Mouse (Mus musculus): ENCODE results near the gene Rcbtb1. TPM values are rescaled to one million over a fixed set of nuclear protein-coding genes. Genes with fewer than 3 reads are reported as not detected.

Rcbtb1 gene
- 1 to 10 TPM; 8.5 to 10.0 TPM for total RNA-seq (2023)

DNA sequence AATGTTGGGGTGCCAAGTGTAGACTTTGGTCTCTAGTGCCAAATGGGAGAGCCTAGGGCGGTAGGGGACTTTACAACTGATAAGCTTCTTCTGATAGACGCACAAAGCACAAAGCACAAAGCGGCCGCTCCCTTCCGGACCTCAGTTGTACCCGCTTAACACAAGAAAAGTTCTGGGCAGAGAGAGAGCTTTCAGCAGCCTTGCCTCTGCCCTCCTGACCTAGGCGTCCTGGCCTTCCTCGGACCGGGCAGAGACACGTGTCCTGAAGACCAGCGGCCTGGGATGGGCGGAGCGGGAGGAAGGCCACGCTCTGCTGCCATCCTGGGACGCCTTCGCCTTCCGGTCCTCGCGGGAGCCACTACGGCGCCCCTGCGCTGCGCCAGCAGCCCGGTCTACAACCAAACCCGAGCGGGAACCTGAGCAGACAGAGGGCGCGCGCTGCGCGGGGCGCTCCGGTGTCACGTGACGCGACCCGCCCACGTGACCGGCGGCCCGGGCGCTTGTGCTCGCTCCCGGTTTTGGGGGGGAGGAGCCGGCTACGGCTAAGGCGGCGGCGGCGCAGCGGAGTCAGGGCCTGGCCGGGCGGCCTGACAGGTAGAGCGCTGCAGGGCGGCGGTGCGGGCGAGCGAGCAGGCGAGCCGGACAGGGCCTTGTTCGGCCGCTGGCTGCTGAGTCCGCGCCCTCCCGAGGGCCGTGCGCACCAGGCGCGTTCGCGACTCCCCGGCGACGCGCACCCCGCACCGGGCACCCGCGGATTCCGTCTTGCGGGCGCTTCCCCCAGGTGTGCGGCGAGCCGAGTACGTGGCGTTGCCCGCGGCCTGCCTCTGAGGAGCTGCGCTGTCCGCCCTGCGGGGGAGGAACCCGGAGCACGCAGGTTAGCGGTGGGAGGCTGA is at the start of gene Rcbtb1:
Gene Rcbtb1 (plus strand): TSS at position 499 of the 893 bp plus-strand sequence.

DNA sequence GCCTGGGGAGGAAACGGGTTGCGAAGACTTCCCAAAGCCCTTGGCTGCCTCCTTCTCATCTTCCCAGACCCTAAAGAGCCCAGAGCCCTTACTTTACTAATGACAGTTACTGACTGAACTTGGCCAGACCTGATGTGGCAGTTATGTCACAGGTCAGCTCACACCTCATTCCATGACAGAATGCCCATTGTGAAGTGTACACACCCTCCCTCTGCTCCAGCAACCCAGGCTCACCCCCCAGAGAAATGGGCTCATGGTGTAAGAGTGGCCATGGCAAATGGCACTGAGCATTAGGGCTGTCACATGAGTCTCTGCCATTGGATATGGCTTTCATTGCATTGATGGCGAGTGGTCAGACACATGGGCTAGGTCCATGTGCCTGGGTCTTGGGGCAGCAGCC is 22.4 kb upstream of the Rcbtb1 start, which contains the start of gene Gm5142:
Gene Gm5142 (minus strand): TSS at position 101 of the 400 bp plus-strand sequence.

DNA sequence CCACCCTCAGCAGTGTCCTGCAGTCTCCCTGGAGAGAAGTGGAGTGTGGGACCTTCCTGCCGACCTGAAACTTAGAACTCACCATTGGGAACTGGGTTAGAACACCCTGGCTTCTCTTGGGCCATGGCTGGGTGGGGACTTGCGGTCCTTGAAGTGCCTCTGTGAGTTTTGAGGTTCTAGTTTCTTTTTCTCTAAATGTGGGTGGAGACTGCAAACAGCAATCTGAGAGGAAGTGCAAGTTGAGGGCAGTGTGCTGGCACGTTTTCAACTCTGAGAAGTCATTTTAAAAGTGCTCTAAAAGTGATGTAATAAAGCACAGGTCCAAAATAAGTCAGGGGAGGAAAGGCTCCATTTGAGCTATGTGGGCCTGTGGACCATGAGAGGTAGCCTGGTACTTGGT is 59.0 kb downstream of the Rcbtb1 start, which contains the start of gene Gm6904:
Gene Gm6904 (minus strand): TSS at position 161 of the 400 bp plus-strand sequence.

Other genes with a start within 250 kb of the Rcbtb1 start
- not detected for gene 1700129C05Rik, start 58.3 kb upstream of the Rcbtb1 start, total RNA-seq (2023)
- not detected for gene Gm5142, start 22.5 kb upstream of the Rcbtb1 start, total RNA-seq (2023)
- gene Gm6904, start 59.0 kb downstream of the Rcbtb1 start, total RNA-seq (2023) = under 1 TPM in 1 of 2 experiments, not detected in 1; 0.93 TPM
- gene Phf11a, start 96.3 kb downstream of the Rcbtb1 start, total RNA-seq (2023) = 1 to 10 TPM in 1 of 2 experiments, under 1 TPM in 1; 0.94 to 1.1 TPM
- gene Phf11b, start 140.1 kb downstream of the Rcbtb1 start, total RNA-seq (2023) = 1 to 10 TPM; 5.5 to 6.4 TPM
- gene Phf11d, start 164.3 kb downstream of the Rcbtb1 start, total RNA-seq (2023) = 1 to 10 TPM; 3.3 to 4.5 TPM
- gene Phf11c, start 194.2 kb downstream of the Rcbtb1 start, total RNA-seq (2023) = 1 to 10 TPM; 1.4 to 1.8 TPM
- gene Setdb2, start 239.7 kb downstream of the Rcbtb1 start, total RNA-seq (2023) = 10 to 100 TPM; 14.3 to 20.0 TPM
- gene Cab39l, start 239.8 kb downstream of the Rcbtb1 start, total RNA-seq (2023) = 10 to 100 TPM; 14.2 to 15.6 TPM

Measured in neutrophil, adult 83 days (primary cell).